Mouse (Mus musculus): ENCODE data around the gene Pak4. TPM values are rescaled to one million over a fixed set of nuclear protein-coding genes. Genes with fewer than 3 reads are reported as not detected.
A peak's percentile ranks its signal among the peaks of the same experiment; 100 is the strongest.
"Not testable (repeated sequence)": the region's sequence is repeated elsewhere in the genome, so short reads cannot be mapped to it uniquely, and the experiment has no call there.

The Pak4 gene
- polyA plus RNA-seq (2016; fragmentation: Nextera tagmentation; extraction: Ambion mirVana): 43.4 and 44.1 TPM in 2 replicates

DNA sequence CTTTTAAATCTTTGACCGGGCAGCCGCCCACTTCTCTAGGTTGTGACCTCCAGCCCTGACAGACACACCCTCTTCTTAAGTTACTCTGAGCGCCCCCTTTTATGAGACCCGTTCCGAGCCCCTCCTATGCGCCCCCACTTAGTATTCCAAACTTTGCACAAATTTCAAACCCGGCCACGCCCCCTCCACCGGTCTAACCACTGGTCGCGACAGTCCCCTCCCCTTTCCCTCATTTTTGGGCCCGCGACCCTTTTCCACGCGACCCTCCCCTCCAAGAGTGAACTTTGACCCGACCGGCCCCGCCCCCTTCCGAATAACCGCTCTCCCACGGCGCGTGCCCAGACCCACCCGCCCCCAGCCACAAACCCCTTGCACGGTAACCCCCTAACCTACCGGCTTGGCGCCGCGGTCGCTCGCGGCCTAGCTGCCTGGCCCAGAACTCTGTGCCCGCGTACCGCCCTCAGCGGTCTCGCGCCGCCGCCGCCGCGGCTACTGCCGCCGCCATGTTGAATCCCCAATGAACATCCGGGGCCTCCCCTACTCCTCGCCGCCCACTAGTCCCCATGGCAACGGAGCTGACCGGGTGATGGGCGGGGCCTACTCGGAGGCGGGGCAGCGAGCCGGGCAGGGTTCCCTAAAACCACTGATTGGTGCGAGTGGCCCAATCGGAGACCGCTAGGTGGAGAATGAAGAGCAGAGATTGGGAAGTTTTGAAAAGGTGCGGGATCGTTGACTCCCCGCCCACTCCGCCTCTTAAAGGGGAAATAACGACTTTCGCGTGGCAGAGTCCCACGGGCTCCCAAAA is at the start of gene Pak4, which contains the start of gene Samd4b:
Gene Pak4, minus strand, starts transcription at position 544 of the 805 bp plus-strand sequence.
Gene Samd4b, minus strand, starts transcription at position 503 of the 805 bp plus-strand sequence.
- H3K36me3 ChIP-seq: 0 out of 2 replicates have a peak, but pooled peaks cover 2% of the 10 kb centered on the region
- H3K4me1 ChIP-seq: peaks cover 35% of the 10 kb centered on the region
- ATAC-seq (ENCODE audit: insufficient number of reproducible peaks, insufficient read depth, low FRiP score, low TSS enrichment): peak; percentile 90
- H3K9ac ChIP-seq: peak within 1 kb of the TSS; percentile 58
- peak within 1 kb of the TSS; percentile 76 for H3K4me2 ChIP-seq (replicated peaks)
- peak within 1 kb of the TSS; percentile 84 for H3K27ac ChIP-seq
- H3K9me3 ChIP-seq: no peaks in the 10 kb centered on the region
- H3K27me3 ChIP-seq: no peaks in the 10 kb centered on the region
- under 1% methylated on average over 66 of the region's 66 CpGs for WGBS
- peak within 1 kb of the TSS; percentile 63 for H3K4me3 ChIP-seq

DNA sequence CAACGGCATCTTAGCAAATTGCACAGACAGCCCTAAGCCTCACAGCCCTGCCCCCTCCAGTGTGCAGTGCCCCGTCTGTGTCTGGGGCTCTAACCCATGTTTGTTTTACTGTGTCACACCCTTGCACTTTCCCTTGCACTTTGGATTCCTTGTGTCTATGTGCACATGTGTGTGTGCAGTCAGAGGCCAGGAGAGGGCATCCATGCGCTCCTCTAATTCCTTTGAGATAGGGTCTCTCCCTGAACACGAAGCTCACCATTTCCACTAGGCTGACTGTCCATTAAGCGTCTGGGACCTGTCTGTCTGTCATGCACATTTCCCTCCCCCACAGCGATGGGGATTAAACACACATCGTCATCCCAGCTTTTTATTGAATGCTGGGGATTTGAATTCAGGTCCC is 49.0 kb upstream of the Pak4 start:
- ATAC-seq (ENCODE audit: insufficient number of reproducible peaks, insufficient read depth, low FRiP score, low TSS enrichment): no peak
- no peaks in the 10 kb centered on the region for H3K36me3 ChIP-seq
- no peak overlapping the region for H3K9ac ChIP-seq
- H3K4me3 ChIP-seq: no peak overlapping the region
- H3K4me2 ChIP-seq (replicated peaks): no peak overlapping the region
- H3K27ac ChIP-seq: no peak overlapping the region
- no peaks in the 10 kb centered on the region for H3K9me3 ChIP-seq
- 54% methylated on average over 7 of the region's 7 CpGs for WGBS
- H3K27me3 ChIP-seq: no peaks in the 10 kb centered on the region
- no peaks in the 10 kb centered on the region for H3K4me1 ChIP-seq

DNA sequence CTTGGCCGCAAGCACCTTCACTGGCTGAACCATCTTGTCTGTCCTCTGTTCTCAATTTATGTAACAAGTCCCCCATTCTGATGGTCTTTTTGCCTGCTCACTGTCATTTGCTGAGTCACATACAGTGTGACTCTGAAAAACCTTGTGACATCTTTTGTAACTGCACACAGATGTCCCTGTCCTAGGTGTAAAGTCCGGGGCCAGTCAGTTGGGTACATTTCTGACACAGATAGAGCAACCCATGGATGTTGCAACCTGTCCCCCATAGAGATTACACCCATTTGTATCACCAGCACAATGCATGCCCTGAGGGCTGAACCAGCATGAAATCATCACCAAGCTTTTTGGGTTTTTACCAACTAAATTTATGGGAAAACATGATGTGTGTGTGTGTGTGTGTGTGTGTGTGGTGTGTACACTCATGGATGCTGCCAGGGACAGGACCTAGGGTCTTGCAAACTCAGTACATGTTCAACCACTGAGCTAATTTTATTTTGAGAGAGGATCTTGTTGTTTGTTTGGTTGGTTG is 48.0 kb upstream of the Pak4 start:
- H3K4me3 ChIP-seq: no peak overlapping the region
- WGBS: 84% methylated on average over 2 of the region's 2 CpGs
- no peaks in the 10 kb centered on the region for H3K9me3 ChIP-seq
- no peaks in the 10 kb centered on the region for H3K36me3 ChIP-seq
- no peaks in the 10 kb centered on the region for H3K27me3 ChIP-seq
- H3K4me1 ChIP-seq: no peaks in the 10 kb centered on the region
- no peak overlapping the region for H3K9ac ChIP-seq
- ATAC-seq (ENCODE audit: insufficient number of reproducible peaks, insufficient read depth, low FRiP score, low TSS enrichment): no peak
- H3K27ac ChIP-seq: no peak overlapping the region
- no peak overlapping the region for H3K4me2 ChIP-seq (replicated peaks)

GRCm38 (mm10) chr7:28645366-28645765 is 47.4 kb upstream of the Pak4 start:
- WGBS: 68% methylated on average over 6 of the region's 6 CpGs
- H3K4me2 ChIP-seq (replicated peaks): no peak overlapping the region
- H3K27me3 ChIP-seq: no peaks in the 10 kb centered on the region
- H3K9me3 ChIP-seq: no peaks in the 10 kb centered on the region
- H3K27ac ChIP-seq: no peak overlapping the region
- H3K9ac ChIP-seq: no peak overlapping the region
- no peak overlapping the region for H3K4me3 ChIP-seq
- no peaks in the 10 kb centered on the region for H3K4me1 ChIP-seq
- H3K36me3 ChIP-seq: no peaks in the 10 kb centered on the region
- ATAC-seq (ENCODE audit: insufficient number of reproducible peaks, insufficient read depth, low FRiP score, low TSS enrichment): no peak

GRCm38 (mm10) chr7:28641546-28641945 is 43.6 kb upstream of the Pak4 start:
- H3K27me3 ChIP-seq: no peaks in the 10 kb centered on the region
- no peak overlapping the region for H3K4me3 ChIP-seq
- 60% methylated on average over 8 of the region's 8 CpGs for WGBS
- no peaks in the 10 kb centered on the region for H3K9me3 ChIP-seq
- no peak overlapping the region for H3K4me2 ChIP-seq (replicated peaks)
- H3K36me3 ChIP-seq: no peaks in the 10 kb centered on the region
- no peaks in the 10 kb centered on the region for H3K4me1 ChIP-seq
- ATAC-seq (ENCODE audit: insufficient number of reproducible peaks, insufficient read depth, low FRiP score, low TSS enrichment): no peak
- H3K27ac ChIP-seq: no peak overlapping the region
- H3K9ac ChIP-seq: no peak overlapping the region

- no peak for ATAC-seq (ENCODE audit: insufficient number of reproducible peaks, insufficient read depth, low FRiP score, low TSS enrichment)
- Histone ChIP-seq H3K27ac (no peak overlapping the region), H3K4me2 (replicated peaks) (no peak overlapping the region), H3K27me3 (peaks cover 4% of the 10 kb centered on the region), H3K4me1 (no peaks in the 10 kb centered on the region), H3K4me3 (no peak overlapping the region), H3K9ac (no peak overlapping the region), H3K9me3 (no peaks in the 10 kb centered on the region), H3K36me3 (no peaks in the 10 kb centered on the region)
- 16% methylated on average over 8 of the region's 8 CpGs for WGBS
Measured at GRCm38 (mm10) chr7:28637511-28637910, 39.5 kb upstream of the Pak4 start.

- H3K27ac ChIP-seq: no peak overlapping the region
- H3K27me3 ChIP-seq: peaks cover 33% of the 10 kb centered on the region
- no peaks in the 10 kb centered on the region for H3K36me3 ChIP-seq
- no peak overlapping the region for H3K9ac ChIP-seq
- H3K4me1 ChIP-seq: peaks cover 8% of the 10 kb centered on the region
- 44% methylated on average over 4 of the region's 4 CpGs for WGBS
- H3K9me3 ChIP-seq: no peaks in the 10 kb centered on the region
- no peak overlapping the region for H3K4me2 ChIP-seq (replicated peaks)
- ATAC-seq (ENCODE audit: insufficient number of reproducible peaks, insufficient read depth, low FRiP score, low TSS enrichment): no peak
- H3K4me3 ChIP-seq: no peak overlapping the region
Measured at GRCm38 (mm10) chr7:28634128-28634527, 36.1 kb upstream of the Pak4 start.

DNA sequence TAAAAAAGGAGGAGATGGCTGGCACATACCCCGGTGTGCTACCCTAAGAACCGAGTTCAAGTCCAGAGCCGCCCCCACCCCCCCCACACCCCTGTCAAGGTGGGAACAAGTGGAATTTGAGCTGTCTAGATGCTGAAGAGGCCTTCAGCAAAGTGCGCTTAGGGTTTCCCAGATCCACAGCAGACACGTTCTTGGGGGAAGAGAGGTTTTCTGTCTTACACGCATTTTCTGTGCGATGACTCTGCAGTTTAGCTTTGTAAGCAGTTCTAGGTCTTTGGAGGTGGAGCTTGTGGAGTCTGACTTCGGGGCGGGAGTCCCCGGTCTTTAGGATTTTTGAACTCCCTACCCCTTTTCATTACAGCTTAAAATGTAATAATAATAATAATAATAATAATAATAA is 33.1 kb upstream of the Pak4 start, which contains the start of gene Acp7:
Gene Acp7, minus strand, starts transcription at position 260 of the 400 bp plus-strand sequence.
- Histone ChIP-seq H3K4me1 (peaks cover 8% of the 10 kb centered on the region), H3K9me3 (no peaks in the 10 kb centered on the region), H3K4me3 (peak within 1 kb of the TSS; percentile 25), H3K27me3 (peaks cover 46% of the 10 kb centered on the region), H3K36me3 (no peaks in the 10 kb centered on the region), H3K4me2 (replicated peaks) (peak within 1 kb of the TSS; percentile 44), H3K9ac (0 out of 2 replicates have a peak within 1 kb of the TSS, but pooled peaks have one; percentile 12), H3K27ac (no peak within 1 kb of the TSS)
- 24% methylated on average over 10 of the region's 10 CpGs for WGBS
- no peak for ATAC-seq (ENCODE audit: insufficient number of reproducible peaks, insufficient read depth, low FRiP score, low TSS enrichment)

GRCm38 (mm10) chr7:28624791-28625190 is 26.8 kb upstream of the Pak4 start:
- Histone ChIP-seq H3K4me2 (replicated peaks) (no peak overlapping the region), H3K4me3 (no peak overlapping the region), H3K36me3 (no peaks in the 10 kb centered on the region), H3K9ac (no peak overlapping the region), H3K27me3 (peaks cover 20% of the 10 kb centered on the region), H3K9me3 (no peaks in the 10 kb centered on the region), H3K4me1 (no peaks in the 10 kb centered on the region), H3K27ac (no peak overlapping the region)
- no peak for ATAC-seq (ENCODE audit: insufficient number of reproducible peaks, insufficient read depth, low FRiP score, low TSS enrichment)
- 83% methylated on average over 5 of the region's 5 CpGs for WGBS

DNA sequence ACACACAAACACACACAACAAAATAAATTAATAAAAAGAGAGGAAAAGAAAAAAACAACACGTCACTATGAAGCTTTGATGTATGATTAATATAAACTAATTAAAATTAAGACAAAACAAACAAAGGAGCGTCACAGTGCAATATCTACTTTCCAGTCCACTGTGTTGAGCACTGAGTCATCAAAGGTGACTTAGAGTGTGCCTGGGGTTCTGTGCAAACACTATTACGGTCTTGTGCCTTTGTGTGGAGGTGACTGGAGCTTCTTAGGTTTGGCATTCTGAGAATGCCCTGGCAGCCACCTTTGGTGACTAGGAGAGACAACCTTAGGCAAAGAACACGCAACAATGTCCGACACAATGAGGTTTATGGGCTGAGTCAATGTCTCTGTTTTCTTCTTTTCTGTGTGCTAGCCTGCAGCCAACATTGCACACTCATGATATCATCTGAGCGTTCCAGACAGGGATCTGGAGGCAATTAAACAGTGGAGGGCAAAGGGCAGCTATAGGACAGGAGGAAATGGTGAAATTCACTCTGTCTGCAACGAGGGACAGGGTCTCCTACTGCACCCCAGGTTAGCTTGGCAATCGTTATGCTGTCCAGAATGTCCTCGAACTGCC is 21.2 kb upstream of the Pak4 start:
- H3K27me3 ChIP-seq: no peaks in the 10 kb centered on the region
- H3K9ac ChIP-seq: no peak overlapping the region
- H3K27ac ChIP-seq: no peak overlapping the region
- no peak overlapping the region for H3K4me2 ChIP-seq (replicated peaks)
- ATAC-seq (ENCODE audit: insufficient number of reproducible peaks, insufficient read depth, low FRiP score, low TSS enrichment): no peak
- no peaks in the 10 kb centered on the region for H3K4me1 ChIP-seq
- WGBS: 44% methylated on average over 9 of the region's 9 CpGs
- H3K36me3 ChIP-seq: no peaks in the 10 kb centered on the region
- H3K9me3 ChIP-seq: no peaks in the 10 kb centered on the region
- H3K4me3 ChIP-seq: no peak overlapping the region

DNA sequence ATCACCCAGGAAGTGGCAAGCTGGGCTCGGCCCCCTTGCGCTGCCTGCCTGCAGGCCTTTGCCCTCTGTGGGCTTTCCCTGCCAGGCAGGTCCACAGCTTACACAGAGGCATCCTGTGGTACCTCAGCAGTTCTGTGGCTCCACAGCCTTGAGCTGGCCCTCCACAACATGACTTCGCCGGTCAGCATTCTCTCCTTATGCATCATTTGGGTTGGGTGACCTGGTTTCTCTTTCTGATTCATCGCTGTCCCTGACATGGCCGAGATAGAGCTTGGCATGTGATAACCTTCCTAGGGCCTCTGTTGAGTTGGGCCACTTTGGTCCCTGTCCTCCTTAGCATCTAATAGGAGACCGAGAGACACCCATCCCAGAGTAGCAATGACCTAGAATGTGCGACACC is 8.0 kb upstream of the Pak4 start:
- H3K36me3 ChIP-seq: no peaks in the 10 kb centered on the region
- H3K4me2 ChIP-seq (replicated peaks): no peak overlapping the region
- H3K27ac ChIP-seq: no peak overlapping the region
- no peaks in the 10 kb centered on the region for H3K9me3 ChIP-seq
- H3K4me3 ChIP-seq: no peak overlapping the region
- WGBS: 92% methylated on average over 8 of the region's 8 CpGs
- no peak for ATAC-seq (ENCODE audit: insufficient number of reproducible peaks, insufficient read depth, low FRiP score, low TSS enrichment)
- H3K27me3 ChIP-seq: no peaks in the 10 kb centered on the region
- no peak overlapping the region for H3K9ac ChIP-seq
- no peaks in the 10 kb centered on the region for H3K4me1 ChIP-seq

- ATAC-seq (ENCODE audit: insufficient number of reproducible peaks, insufficient read depth, low FRiP score, low TSS enrichment); H3K27ac ChIP-seq; H3K4me2 ChIP-seq (replicated peaks); H3K36me3 ChIP-seq; H3K27me3 ChIP-seq; H3K9ac ChIP-seq; H3K4me1 ChIP-seq; H3K9me3 ChIP-seq; H3K4me3 ChIP-seq: not testable (repeated sequence)
- WGBS: 82% methylated on average over 2 of the region's 2 CpGs
Measured at GRCm38 (mm10) chr7:28603788-28604187, 5.8 kb upstream of the Pak4 start.
